Mouse (Mus musculus) B cell, adult 2 months (primary cell): ENCODE data around the gene Whamm.
A peak's percentile ranks its signal among the peaks of the same experiment; 100 is the strongest.

Experiments used
- DNase-seq, 2 experiments: peaks; one replicate each; pipeline ENCODE4 v3.0.0; 2022

The Whamm gene

GRCm38 (mm10) chr7:81564766-81565165 is 6.3 kb upstream of the Whamm start:
- DNase-seq = no peak

DNA sequence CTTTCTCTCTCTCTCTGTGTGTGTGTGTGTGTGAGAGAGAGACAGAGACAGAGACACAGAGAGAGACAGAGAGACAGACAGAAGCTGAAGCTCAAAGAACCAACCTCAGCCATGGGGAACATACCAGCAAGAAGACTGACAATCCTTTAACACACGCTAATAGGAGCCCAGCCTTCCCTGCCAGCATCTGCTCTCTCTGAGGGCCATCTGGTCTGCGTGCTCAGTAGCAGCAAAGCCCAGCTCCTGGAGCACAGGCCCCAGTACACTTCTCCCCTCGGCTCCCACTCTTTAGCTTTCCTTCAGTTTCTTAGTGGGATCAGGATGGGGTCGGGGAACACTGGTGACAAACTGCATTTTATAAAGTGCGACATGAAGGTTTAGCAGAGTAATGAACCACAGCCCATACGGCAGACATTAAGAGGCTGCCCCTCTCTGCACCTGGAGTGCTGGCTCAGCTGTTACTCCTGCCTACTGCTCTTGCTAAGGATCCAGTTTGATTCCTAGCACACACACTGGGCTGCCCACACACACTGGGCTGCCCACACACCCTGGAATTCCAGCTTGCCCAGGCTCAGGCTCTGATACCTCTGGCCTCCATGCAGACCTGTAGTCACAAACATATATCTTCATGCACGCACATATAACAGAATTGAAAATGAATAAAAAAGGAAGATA is 5.5 kb upstream of the Whamm start:
- no peak for DNase-seq

GRCm38 (mm10) chr7:81566332-81566731 is 4.7 kb upstream of the Whamm start:
- no peak for DNase-seq

- no peak for DNase-seq
Measured at GRCm38 (mm10) chr7:81566892-81567291, 4.2 kb upstream of the Whamm start, which contains the start of gene Fsd2. Gene Fsd2 (minus strand): TSS chr7:81566944.

DNA sequence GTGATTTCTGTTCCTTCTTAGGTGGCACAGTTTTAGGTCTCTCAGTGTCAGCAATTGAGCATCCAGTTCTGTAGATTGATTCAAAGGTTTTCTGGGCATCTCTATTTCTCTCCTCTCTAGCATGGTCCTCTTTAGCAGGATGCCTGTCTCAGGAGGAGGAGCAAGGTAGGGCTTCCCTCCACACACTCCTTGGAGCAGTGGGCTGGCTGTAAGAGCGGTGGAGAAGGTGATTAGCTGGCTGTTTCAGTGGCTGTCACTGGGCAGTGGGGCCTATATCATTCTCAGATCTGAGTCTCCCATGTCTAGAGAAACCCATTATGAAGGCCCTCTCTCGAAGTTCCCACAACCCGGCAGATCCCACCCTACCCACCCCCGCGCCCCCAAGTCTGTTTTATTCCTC is 3.7 kb upstream of the Whamm start:
- DNase-seq = no peak

DNA sequence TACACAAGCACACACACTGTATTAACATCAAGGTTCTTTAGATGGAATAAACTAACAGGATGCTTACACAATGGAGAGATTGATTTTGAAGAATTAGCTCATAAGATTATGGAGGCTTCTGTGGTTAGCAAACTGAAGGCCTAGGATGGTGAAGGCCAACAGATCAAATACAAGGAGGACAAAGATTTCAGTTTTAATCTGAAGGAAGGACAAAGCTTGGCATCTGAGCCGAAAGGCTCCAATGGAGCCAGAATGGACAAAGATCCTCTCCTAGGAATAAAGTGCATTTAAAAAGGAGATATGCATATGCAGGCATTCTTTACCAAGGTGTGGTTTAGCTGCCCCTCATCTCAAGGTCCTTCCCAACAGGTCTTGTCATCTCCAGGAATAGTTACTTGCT is 1.2 kb upstream of the Whamm start:
- no peak for DNase-seq

- DNase-seq = no peak
Measured at GRCm38 (mm10) chr7:81570271-81570670, 795 bp upstream of the Whamm start.

DNA sequence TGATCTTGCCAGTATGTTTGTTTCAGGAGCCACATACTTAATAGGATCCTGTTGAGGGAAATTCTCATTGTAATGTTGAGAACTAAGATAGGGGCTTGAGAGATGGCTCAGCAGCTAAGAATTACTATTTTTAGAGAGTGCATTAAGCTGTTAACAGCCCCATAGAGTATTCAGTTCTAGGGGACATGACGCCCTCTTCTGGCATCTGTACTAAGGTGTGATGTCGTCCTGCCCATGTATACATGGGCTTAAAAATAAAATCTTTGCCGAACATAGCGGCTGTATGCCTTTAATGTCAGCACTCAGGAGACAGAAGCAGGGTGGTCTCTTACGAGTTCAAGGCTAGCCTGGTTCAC is 336 bp upstream of the Whamm start:
- no peak for DNase-seq

DNA sequence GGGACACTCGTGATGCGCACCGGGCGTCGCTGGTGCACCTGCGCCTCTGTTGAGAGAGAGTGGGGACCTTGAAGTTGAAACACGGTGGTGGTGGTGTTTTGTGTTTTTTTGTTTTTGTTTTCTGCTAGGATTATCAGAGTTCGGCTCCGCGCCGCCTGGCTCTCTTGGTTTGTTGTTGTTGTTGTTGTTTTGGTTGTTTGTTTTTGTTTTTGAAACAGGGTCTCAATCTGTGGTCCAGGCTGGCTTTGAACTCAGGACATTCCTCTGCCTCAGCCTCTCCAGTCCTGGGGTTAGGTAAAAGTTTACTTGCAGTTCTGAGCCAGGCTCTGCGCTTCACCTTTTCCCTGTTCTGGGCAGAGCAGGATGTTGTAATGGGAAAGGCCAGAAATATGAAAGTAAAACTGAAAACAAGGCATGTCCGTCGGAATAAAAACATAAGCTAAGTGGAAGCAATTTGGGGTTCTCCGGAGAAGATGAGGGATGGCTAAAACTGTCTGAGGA is 925 bp downstream of the Whamm start:
- peak in 1 of 2 experiments; percentile 6 for DNase-seq

DNA sequence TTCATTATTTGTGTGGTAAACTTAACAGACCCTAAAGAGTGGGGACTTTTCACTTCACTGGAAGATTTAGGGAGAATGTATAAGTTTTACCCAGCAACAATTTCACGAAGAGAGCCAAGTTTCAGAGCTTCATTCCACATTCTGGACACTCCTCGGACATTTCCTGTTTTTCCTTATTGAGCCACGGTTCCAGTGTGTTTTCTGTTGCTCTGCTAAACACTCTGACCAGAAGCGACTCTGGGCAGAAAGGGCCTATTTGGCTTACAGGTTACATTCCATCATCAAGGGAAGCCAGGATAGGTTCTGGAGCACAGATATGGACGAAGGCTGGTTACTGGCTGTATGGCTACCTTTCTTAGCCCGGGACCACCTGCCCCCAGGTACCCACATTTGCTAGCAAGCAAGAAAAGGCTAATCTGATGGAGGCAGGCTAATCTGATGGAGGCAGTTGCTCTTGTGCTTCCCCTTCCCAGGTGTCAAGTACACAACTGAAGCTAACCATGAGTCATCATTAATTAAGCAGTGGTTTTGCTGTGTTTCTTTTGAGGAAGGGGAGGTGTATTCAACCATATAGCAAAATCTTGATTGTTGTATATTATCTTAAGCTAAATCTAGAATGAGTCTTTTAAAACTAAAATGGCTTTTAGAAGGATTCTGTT is 1.7 kb downstream of the Whamm start:
- DNase-seq = no peak

GRCm38 (mm10) chr7:81573397-81573796 is 2.3 kb downstream of the Whamm start:
- no peak for DNase-seq

DNA sequence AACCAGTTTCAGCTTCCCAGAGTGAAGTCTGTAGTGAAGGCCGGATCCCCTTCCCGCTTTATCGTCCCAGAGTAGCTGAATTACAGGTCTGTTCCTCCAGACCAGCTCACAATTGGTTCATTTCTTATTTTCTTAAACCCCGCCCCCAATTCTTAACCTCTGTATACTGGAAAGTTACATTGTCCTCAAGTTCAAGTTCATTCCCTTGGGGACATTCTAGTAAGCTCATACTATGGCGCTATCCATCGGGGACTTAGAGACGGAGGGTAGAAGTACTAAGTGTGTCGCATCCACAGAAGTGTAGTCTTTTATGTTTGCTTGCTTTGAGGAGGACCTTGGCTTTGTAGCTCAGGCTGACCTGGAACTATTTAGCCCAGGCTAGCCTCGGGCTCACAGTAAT is 2.8 kb downstream of the Whamm start:
- DNase-seq = no peak

DNA sequence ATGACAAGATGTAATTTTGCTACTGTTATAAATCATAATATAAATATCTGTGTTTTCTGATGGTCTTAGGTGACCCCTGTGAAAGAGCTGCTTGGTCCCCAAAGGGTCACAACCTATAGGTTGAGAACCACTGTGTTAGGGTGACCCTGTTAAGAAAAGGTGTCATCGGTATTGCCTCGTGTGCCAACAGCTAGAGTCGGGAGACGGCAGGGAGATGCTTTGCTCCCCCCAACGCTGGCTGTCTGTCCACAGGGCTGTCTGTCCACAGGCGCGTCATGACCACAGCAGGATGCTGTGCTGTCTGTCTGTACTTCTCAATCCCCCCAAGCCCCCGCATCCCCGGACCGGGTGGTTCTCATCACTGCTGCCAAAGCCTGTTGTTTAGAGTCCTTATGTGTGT is 4.5 kb downstream of the Whamm start:
- DNase-seq = no peak

DNA sequence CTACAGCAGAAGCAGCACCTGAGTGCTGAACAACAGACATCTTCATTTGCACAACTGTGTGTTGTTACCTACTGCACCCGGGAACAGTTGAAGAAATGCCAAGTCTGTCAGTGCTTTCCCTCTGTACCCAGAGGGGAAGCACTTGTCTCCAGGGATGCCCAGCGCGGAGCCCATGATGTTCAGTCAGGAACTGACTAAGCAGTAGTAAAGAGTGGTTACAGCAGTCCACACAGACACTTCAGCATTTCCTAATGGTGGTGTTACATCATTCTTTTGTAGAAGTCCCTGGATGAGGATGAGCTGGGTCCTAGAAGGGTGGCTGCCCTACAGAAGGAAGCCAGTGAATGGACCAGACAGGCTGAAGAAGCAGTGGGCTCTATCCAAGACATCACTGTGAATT is 6.8 kb downstream of the Whamm start:
- DNase-seq = no peak

GRCm38 (mm10) chr7:81578413-81578812 is 7.3 kb downstream of the Whamm start:
- DNase-seq = no peak

GRCm38 (mm10) chr7:81579312-81579711 is 8.2 kb downstream of the Whamm start:
- DNase-seq = no peak

GRCm38 (mm10) chr7:81583512-81583911 is 12.4 kb downstream of the Whamm start:
- no peak for DNase-seq

GRCm38 (mm10) chr7:81585326-81585725 is 14.3 kb downstream of the Whamm start:
- no peak for DNase-seq

DNA sequence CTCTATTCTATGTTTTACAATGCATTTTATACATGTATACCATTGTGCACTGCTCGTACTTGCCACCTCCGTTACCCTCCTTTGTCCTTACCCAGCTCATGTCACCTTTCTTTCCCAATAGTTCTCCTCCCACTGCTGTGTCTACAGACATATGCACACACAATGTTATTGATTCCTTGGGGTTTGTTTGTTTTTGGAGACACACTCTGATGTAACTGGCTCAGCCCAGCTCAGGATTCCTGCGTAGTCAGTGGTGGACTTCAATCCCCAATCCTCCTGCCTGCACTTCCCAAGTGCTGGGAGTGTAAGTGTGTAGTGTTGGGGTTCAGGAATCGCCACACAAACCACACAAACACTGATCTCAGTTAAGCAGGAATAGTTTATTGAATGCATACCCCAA is 16.2 kb downstream of the Whamm start:
- no peak for DNase-seq

DNA sequence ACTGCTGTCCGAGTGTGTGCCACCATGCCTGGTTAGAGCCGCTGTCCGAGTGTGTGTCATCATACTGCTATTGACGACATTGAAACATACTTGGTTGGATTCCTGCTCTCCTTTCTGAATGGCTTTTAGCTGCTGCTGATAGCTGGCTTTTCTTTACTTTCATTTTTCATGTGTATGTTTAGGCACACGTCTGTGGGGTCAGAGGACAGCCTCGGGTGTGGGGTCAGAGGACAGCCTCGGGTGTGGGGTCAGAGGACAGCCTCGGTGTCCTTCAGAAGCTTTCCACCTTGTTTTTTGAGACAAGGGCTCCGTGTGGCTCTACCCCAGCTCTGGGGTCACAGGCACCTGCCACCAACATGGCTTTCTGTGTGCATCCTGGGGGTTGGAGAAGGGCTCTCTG is 21.6 kb downstream of the Whamm start:
- no peak for DNase-seq

GRCm38 (mm10) chr7:81593387-81593786 is 22.3 kb downstream of the Whamm start:
- DNase-seq = no peak

DNA sequence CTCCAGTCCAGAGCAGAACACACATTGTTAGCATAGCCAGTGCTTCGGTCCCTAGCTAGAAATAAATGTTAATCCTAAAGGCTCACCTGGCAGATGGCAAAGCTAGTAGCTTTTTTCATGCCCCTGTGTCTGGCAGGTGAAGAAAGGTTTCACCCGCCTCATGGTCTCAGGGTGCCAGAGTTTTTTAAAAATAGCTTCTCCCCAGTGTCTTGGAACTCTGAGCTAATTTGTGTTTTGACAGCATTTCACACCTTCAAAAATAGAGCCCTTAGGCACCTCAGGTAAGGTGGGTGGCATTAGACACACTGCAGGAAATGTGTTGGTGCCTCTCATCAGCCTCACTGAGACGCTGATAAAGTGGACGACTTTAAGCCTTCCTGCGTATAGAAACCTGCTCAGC is 24.0 kb downstream of the Whamm start:
- no peak for DNase-seq

GRCm38 (mm10) chr7:81596086-81596485 is 25.0 kb downstream of the Whamm start:
- no peak for DNase-seq

GRCm38 (mm10) chr7:81597660-81598059 is 26.6 kb downstream of the Whamm start:
- DNase-seq = no peak
